Mouse (Mus musculus) adrenal gland, postnatal 36 days (tissue): Measurements from ENCODE around the gene Unc13a. TPM values are rescaled to one million over a fixed set of nuclear protein-coding genes. Genes with fewer than 3 reads are reported as not detected.
A peak's percentile ranks its signal among the peaks of the same experiment; 100 is the strongest.

ENCODE experiments used
- DNase-seq, 2 experiments: peaks; one replicate each; pipeline ENCODE4 v3.0.0; 2021; ENCODE audit warnings: mixed read lengths in 1 of 2
- microRNA-seq: library from miRNA; unstranded; fragments of <30 nt; microRNA quantifications from one replicate; pipeline ENCODE4 v1.2.0, GENCODE M21; 2021
- total RNA-seq, 2 experiments: library from RNA; stranded (reverse); gene quantifications; 2 replicates each; pipeline ENCODE4 v1.2.3; 2021

Unc13a gene
- total RNA-seq, 2 experiments from 2014 or later, result 4.6 to 7.3 TPM

GRCm38 (mm10) chr8:71586891-71587290 lies 84.7 kb downstream of the Unc13a start:
- DNase-seq, result peak; percentile 62 to 78

GRCm38 (mm10) chr8:71580201-71580600 lies 91.4 kb downstream of the Unc13a start:
- DNase-seq, result no peak

- DNase-seq, result peak; percentile 83 to 89
Measured at GRCm38 (mm10) chr8:71579476-71579875, 92.1 kb downstream of the Unc13a start.

- DNase-seq, result no peak
Measured at GRCm38 (mm10) chr8:71579009-71579408, 92.5 kb downstream of the Unc13a start.

GRCm38 (mm10) chr8:71577856-71578387 lies 93.6 kb downstream of the Unc13a start:
- DNase-seq, result no peak

GRCm38 (mm10) chr8:71575020-71575419 lies 96.5 kb downstream of the Unc13a start:
- DNase-seq, result no peak

- DNase-seq, result peak; percentile 81 to 85
Measured at GRCm38 (mm10) chr8:71574426-71574825, 97.1 kb downstream of the Unc13a start.

Small RNA genes within 50 kb of the gene (microRNA-seq; reads per million reads assigned to microRNA genes)
- gene Mir6769b, result 0.75 reads per million

Other genes starting within 250 kb of the Unc13a start
- 10 to 100 TPM; 56.6 to 81.2 TPM for gene Abhd8, start 208.1 kb downstream of the Unc13a start, total RNA-seq
- gene Mrpl34, start 206.8 kb downstream of the Unc13a start, total RNA-seq, result 100 to 1,000 TPM in 1 of 2 experiments, 10 to 100 TPM in 1; 91.9 to 111 TPM
- 10 to 100 TPM; 57.7 to 62.3 TPM for gene Dda1, start 202.6 kb downstream of the Unc13a start, total RNA-seq
- gene Ano8, start 185.8 kb downstream of the Unc13a start, total RNA-seq, result 10 to 100 TPM; 14.0 to 15.1 TPM
- 10 to 100 TPM; 22.5 to 23.1 TPM for gene Gtpbp3, start 183.7 kb downstream of the Unc13a start, total RNA-seq
- 100 to 1,000 TPM; 200 to 203 TPM for gene Plvap, start 160.0 kb downstream of the Unc13a start, total RNA-seq
- not detected for gene Ccdc194, start 146.0 kb downstream of the Unc13a start, total RNA-seq
- 10 to 100 TPM; 65.6 to 87.4 TPM for gene Bst2, start 134.3 kb downstream of the Unc13a start, total RNA-seq
- gene Mvb12a, start 128.8 kb downstream of the Unc13a start, total RNA-seq, result 10 to 100 TPM; 65.8 to 78.6 TPM
- gene Tmem221, start 112.9 kb downstream of the Unc13a start, total RNA-seq, result 1 to 10 TPM; 3.5 to 7.7 TPM
- 1 to 10 TPM in 1 of 2 experiments, under 1 TPM in 1; 0.73 to 1.7 TPM for gene Nxnl1, start 105.2 kb downstream of the Unc13a start, total RNA-seq
- gene Slc27a1, start 102.9 kb downstream of the Unc13a start, total RNA-seq, result 100 to 1,000 TPM; 177 to 245 TPM
- 100 to 1,000 TPM; 137 to 165 TPM for gene Pgls, start 79.6 kb downstream of the Unc13a start, total RNA-seq
- gene Fam129c, start 74.1 kb downstream of the Unc13a start, total RNA-seq, result 1 to 10 TPM; 1.8 to 3.7 TPM
- 10 to 100 TPM; 57.4 to 61.8 TPM for gene Colgalt1, start 60.8 kb downstream of the Unc13a start, total RNA-seq
- gene Jak3, start 4.5 kb upstream of the Unc13a start, total RNA-seq, result 10 to 100 TPM; 11.3 to 13.0 TPM
- 1 to 10 TPM; 4.0 to 4.7 TPM for gene Insl3, start 17.5 kb upstream of the Unc13a start, total RNA-seq
- gene B3gnt3, start 30.0 kb upstream of the Unc13a start, total RNA-seq, result 1 to 10 TPM; 4.0 to 4.5 TPM
- 1 to 10 TPM in 1 of 2 experiments, under 1 TPM in 1; 0.50 to 3.2 TPM for gene Fcho1, start 54.0 kb upstream of the Unc13a start, total RNA-seq
- 1 to 10 TPM; 4.8 to 6.9 TPM for gene Zfp709, start 210.3 kb upstream of the Unc13a start, total RNA-seq
- 1 to 10 TPM; 5.7 to 6.5 TPM for gene Zfp882, start 236.9 kb upstream of the Unc13a start, total RNA-seq
- 10 to 100 TPM; 31.8 to 35.7 TPM for gene Zfp617, start 236.9 kb upstream of the Unc13a start, total RNA-seq